Mouse (Mus musculus) monocyte, adult 2 months (primary cell): ENCODE data around the gene Rab1b.

ENCODE experiments used
- DNase-seq, 2 experiments: peaks; one replicate each; pipeline ENCODE4 v3.0.0; 2022; ENCODE audit warnings: low spot score in 2 of 2, low read depth in 1 of 2

The Rab1b gene

GRCm38 (mm10) chr19:5071545-5072369 is 35.1 kb downstream of the Rab1b start:
- no peak for DNase-seq

- DNase-seq = no peak
These were observed 35.8 kb downstream of the Rab1b start for GRCm38 (mm10) chr19:5071077-5071476.

- DNase-seq = no peak
These were observed 36.9 kb downstream of the Rab1b start for GRCm38 (mm10) chr19:5069978-5070377.

- no peak for DNase-seq
These were observed 37.4 kb downstream of the Rab1b start for GRCm38 (mm10) chr19:5069486-5069885.

- no peak for DNase-seq
These were observed 38.2 kb downstream of the Rab1b start for GRCm38 (mm10) chr19:5068570-5069234.

- DNase-seq = no peak
These were observed 38.9 kb downstream of the Rab1b start, which contains the start of gene Cd248 for GRCm38 (mm10) chr19:5067867-5068569. Cd248 (plus strand) TSS chr19:5068078.

GRCm38 (mm10) chr19:5067040-5067799 is 39.7 kb downstream of the Rab1b start:
- DNase-seq = no peak

- no peak for DNase-seq
These were observed 41.8 kb downstream of the Rab1b start for GRCm38 (mm10) chr19:5065104-5065503.

GRCm38 (mm10) chr19:5062446-5062845 is 44.4 kb downstream of the Rab1b start:
- DNase-seq = no peak

- no peak for DNase-seq
These were observed 44.8 kb downstream of the Rab1b start for GRCm38 (mm10) chr19:5062041-5062440.

GRCm38 (mm10) chr19:5060365-5061330 is 46.2 kb downstream of the Rab1b start:
- DNase-seq = no peak

GRCm38 (mm10) chr19:5058801-5059771 is 47.8 kb downstream of the Rab1b start:
- DNase-seq = no peak

- no peak for DNase-seq
These were observed 48.7 kb downstream of the Rab1b start for GRCm38 (mm10) chr19:5057876-5058775.

GRCm38 (mm10) chr19:5056251-5056650 is 50.6 kb downstream of the Rab1b start:
- DNase-seq = no peak

- no peak for DNase-seq
These were observed 53.0 kb downstream of the Rab1b start for GRCm38 (mm10) chr19:5053909-5054308.

GRCm38 (mm10) chr19:5052853-5053252 is 54.0 kb downstream of the Rab1b start:
- no peak for DNase-seq

GRCm38 (mm10) chr19:5052166-5052822 is 54.6 kb downstream of the Rab1b start:
- DNase-seq = no peak
